Mouse (Mus musculus): ENCODE measurements around the gene Got1.

- TF ChIP-seq CTCF (IDR thresholded peaks at IDR 0.05; ENCODE audit: low read depth) (no peak), EP300 (optimal IDR thresholded peaks at IDR 0.05) (no peak)
Observed at GRCm38 (mm10) chr19:43511621-43512620, 12.5 kb downstream of the Got1 start.

Measured in stomach, postnatal 0 days (tissue).